Mouse (Mus musculus): ENCODE results near the gene Rab1a.

GRCm38 (mm10) chr11:20206626-20207223, 5.5 kb downstream of the Rab1a start:
- TF ChIP-seq CTCF (IDR thresholded peaks at IDR 0.05; ENCODE audit: insufficient read depth, low read length) (no peak), POLR2A (IDR thresholded peaks at IDR 0.05; ENCODE audit: borderline replicate concordance, extremely low read depth, low read depth, low read length) (no peak)
